Mouse (Mus musculus) mouse embryonic stem cell (cell line): Measurements from ENCODE around the gene Tnfaip8l3.

Experiments
- in situ Hi-C, 2 experiments: fragments of 300-500 bp; cut with MboI; formaldehyde crosslinking; loops; 1 replicate in 1 of 2; 3 replicates in 1 of 2; pipeline ENCODE4 v1.14.3; 2019 to 2020; ENCODE audit warnings: low sequenced_read_pairs in 2 of 2, low pct_unique_long_range_greater_than_20kb in 1 of 2, mixed read lengths in 1 of 2; ENCODE audit not compliant: unreplicated experiment in 1 of 2

The Tnfaip8l3 gene

GRCm38 (mm10) chr9:54068032-54068649 is at the start of gene Tnfaip8l3:
Gene Tnfaip8l3, minus strand, starts transcription at chr9:54068388.
- in situ Hi-C loops = no loop called here

GRCm38 (mm10) chr9:54112726-54113125 is 44.5 kb upstream of the Tnfaip8l3 start:
- in situ Hi-C loops = loop anchor here (5.0 to 25.0 kb wide), 3 partner anchors 120 to 375 kb away; no protein-coding TSS in a partner anchor

- in situ Hi-C loops = no loop called here
These were observed 30.4 kb upstream of the Tnfaip8l3 start for GRCm38 (mm10) chr9:54098636-54099035.

- in situ Hi-C loops = no loop called here
These were observed 28.9 kb upstream of the Tnfaip8l3 start for GRCm38 (mm10) chr9:54097091-54097490.

- in situ Hi-C loops = no loop called here
These were observed 16.1 kb upstream of the Tnfaip8l3 start for GRCm38 (mm10) chr9:54084245-54084644.

GRCm38 (mm10) chr9:54077740-54078139 is 9.6 kb upstream of the Tnfaip8l3 start:
- in situ Hi-C loops = no loop called here

- in situ Hi-C loops = no loop called here
These were observed 6.7 kb upstream of the Tnfaip8l3 start for GRCm38 (mm10) chr9:54074901-54075300.

GRCm38 (mm10) chr9:54073688-54074087 is 5.5 kb upstream of the Tnfaip8l3 start:
- in situ Hi-C loops = no loop called here

- in situ Hi-C loops = no loop called here
These were observed 3.4 kb upstream of the Tnfaip8l3 start for GRCm38 (mm10) chr9:54071474-54072095.

- in situ Hi-C loops = no loop called here
These were observed 1.0 kb upstream of the Tnfaip8l3 start for GRCm38 (mm10) chr9:54069204-54069603.

GRCm38 (mm10) chr9:54068777-54069176 is 589 bp upstream of the Tnfaip8l3 start:
- in situ Hi-C loops = no loop called here

GRCm38 (mm10) chr9:54067642-54068031 is 551 bp downstream of the Tnfaip8l3 start:
- in situ Hi-C loops = no loop called here

GRCm38 (mm10) chr9:54064836-54065235 is 3.4 kb downstream of the Tnfaip8l3 start:
- in situ Hi-C loops = no loop called here

GRCm38 (mm10) chr9:54063655-54064054 is 4.5 kb downstream of the Tnfaip8l3 start:
- in situ Hi-C loops = no loop called here

GRCm38 (mm10) chr9:54061666-54062065 is 6.5 kb downstream of the Tnfaip8l3 start:
- in situ Hi-C loops = no loop called here

GRCm38 (mm10) chr9:54051298-54052068 is 16.7 kb downstream of the Tnfaip8l3 start:
- in situ Hi-C loops = no loop called here

GRCm38 (mm10) chr9:54048978-54049377 is 19.2 kb downstream of the Tnfaip8l3 start:
- in situ Hi-C loops = no loop called here

GRCm38 (mm10) chr9:54043067-54043466 is 25.1 kb downstream of the Tnfaip8l3 start:
- in situ Hi-C loops = no loop called here

GRCm38 (mm10) chr9:54037717-54038116 is 30.5 kb downstream of the Tnfaip8l3 start:
- in situ Hi-C loops = no loop called here
